Mouse (Mus musculus) frontal cortex, postnatal 36 days (tissue): ENCODE results near the gene Adamts3.
A peak's percentile ranks its signal among the peaks of the same experiment; 100 is the strongest.

Experiments used
- DNase-seq, 2 experiments: peaks; one replicate each; pipeline ENCODE4 v3.0.0; 2022; ENCODE audit warnings: low spot score in 2 of 2

Gene Adamts3

DNA sequence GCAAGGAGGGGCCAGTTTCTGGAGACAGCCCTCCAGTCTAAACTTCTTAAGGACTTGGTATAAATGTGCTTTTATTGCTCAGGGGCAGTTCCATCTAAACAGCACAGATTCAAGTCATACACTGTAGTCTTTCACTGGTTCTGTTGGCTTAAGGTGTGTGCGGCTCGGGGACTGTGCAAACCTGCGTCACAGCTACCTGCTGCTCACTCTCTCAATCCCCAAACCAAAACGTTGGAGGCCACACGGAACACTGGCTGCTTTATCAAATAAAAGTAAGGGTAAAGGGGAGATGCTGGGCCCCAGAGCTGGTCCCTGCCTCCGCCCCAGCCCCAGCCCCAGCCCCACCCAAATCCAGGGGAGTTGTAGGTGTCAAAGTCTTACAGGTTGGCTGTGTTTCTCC is 66.5 kb downstream of the Adamts3 start:
- no peak for DNase-seq

GRCm38 (mm10) chr5:89814552-89814951 is 68.6 kb downstream of the Adamts3 start:
- no peak for DNase-seq

DNA sequence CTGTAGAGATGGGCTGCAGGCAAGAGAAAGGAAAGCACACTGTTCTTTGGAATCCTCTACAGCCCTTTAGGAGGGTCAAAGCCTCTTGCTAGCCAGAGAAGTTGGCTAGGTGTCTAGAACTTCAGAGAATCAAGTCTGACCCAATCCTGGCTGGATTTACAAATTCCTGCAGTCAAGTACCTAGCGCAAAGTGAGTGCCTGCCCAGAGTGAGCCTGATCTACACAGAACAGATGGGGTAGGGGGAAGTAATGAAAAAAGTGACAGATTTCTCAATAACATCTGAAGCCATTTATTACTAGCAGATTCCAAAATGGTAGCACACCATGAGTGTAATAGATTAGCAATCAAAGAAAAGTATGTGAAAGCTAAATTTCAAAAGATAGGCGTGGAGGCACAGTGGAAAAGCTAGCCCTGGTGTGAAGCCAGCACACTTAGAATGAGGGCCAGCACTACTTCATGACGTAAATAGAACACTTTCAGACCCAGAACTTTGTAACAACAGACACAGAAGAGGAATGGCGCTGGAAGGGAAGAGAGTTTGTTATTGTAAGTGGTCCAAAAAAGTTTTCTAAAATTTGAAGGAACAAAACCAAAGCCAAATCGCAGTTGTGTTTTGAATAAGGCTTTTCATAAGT is 82.8 kb downstream of the Adamts3 start:
- no peak for DNase-seq

GRCm38 (mm10) chr5:89793706-89794105 is 89.4 kb downstream of the Adamts3 start:
- no peak for DNase-seq

GRCm38 (mm10) chr5:89784635-89785034 is 98.5 kb downstream of the Adamts3 start:
- no peak for DNase-seq

GRCm38 (mm10) chr5:89779823-89780222 is 103.3 kb downstream of the Adamts3 start:
- no peak for DNase-seq

- no peak for DNase-seq
Measured at GRCm38 (mm10) chr5:89778610-89779009, 104.5 kb downstream of the Adamts3 start.

DNA sequence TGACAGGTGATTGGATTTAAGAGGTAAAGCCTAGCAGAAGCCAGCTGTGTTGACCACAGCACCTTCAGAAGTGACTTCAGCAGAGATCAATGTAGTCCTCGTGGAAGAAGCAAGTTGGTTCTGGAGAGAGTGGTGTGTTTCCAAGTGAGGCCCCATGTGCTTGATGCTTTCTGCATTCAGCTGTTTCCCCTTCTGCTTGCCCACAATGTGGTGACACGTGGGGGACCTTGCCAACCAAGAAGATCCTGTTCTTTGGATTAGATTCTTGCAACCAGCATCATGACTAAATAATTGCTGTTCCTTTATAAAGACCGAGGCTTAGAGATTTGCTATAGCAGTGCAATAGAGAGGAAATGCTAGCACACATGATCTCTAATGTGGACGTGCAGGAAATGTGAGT is 105.7 kb downstream of the Adamts3 start:
- DNase-seq = no peak

DNA sequence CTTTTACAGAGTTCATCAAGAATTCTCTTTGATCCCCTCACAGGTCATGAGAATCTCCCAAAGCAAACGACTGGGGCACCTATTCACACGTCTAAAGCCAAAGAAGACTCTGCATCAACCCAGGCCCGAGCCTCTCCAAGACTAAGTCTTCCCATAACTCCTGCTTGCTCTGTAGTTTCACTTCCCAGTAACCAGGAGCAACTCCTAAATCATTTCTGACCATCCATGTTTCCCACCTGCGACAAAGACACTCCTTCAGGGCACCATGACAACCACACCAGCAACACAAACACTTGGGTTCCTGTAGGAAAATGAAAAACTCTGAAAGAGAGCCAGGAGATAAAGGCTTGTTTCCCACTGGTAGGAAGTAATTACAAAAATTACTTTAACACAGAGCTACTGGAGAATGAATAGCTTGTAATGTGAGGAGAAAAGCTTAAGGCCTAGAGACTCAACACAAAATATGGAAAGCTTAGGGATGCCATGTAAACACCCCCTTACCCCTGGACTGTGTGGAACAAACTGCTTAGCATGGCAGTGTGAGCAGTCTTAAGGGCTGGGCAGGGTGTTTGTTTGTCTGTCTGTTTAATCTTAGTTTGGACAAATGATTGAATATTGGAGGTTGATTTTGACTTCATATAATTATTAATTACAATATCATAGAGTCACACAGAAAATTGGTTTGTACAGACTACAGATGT is 112.3 kb downstream of the Adamts3 start:
- DNase-seq = no peak

DNA sequence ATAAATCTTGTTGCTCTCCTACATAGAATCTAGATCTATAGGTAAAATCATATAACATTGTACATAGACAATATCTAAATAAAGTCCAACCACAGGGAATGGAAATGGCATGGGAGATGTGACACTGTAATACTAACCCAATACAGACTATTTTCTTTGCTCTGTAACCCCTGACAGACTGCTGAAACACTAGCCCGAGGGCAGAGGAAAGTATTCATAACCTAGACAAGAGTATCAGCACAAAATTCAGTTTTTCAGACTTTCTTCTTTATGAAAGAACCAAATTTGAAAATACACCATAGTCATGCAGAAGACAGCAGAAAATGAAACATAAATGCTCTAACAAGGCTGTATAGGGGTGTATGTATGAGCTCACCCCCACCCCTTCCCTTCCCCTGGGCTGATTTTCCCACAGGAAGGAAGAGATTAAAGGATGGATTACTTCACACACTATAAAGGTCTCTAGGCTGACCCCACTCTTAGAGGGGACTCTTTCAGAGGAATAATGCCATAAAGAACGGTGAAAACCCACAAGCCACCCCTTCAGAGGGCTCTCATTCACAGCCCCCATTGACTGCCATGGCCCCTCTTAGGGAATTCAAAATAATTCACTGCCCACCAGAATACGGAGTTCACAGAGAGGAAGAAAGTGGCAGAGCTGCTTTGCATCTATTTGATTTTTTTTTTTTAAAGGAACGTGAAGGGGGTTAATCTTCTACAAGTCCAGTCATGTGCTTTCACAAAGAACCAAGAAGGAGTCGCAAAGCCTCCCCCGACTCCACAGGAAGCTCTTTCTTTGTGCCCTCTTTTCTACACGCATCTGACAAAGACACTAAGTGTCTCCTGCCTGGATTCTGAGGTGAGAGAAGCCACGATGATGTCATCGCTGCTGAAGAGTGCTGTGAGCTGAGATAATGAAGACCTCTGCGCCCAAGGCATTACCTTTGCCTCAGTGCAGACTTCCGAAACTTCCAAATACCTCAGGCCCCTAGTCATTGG is 119.6 kb downstream of the Adamts3 start:
- DNase-seq = no peak

DNA sequence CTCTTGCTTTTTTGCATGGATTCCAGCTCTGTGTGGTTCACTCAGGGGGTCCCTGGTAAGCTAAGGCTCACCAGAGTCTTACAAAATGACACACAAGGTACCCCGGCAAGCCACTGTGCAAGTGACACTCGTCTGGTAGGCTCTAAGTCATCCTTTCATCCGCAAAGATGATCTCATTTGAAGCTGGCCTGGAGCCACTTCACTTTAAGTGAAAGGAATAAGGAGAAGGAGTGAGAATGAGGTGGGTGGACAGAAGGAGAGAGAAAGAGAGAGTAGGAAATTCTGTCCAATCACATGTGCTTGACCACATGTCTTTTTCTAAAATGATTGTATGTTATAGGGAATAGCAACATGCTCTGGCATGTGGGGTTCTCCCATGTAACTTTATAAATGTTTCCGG is 122.8 kb downstream of the Adamts3 start:
- peak; percentile 11 to 37 for DNase-seq

GRCm38 (mm10) chr5:89751836-89752235 is 131.3 kb downstream of the Adamts3 start:
- no peak for DNase-seq

- no peak for DNase-seq
Measured at GRCm38 (mm10) chr5:89748185-89748884, 134.8 kb downstream of the Adamts3 start.

DNA sequence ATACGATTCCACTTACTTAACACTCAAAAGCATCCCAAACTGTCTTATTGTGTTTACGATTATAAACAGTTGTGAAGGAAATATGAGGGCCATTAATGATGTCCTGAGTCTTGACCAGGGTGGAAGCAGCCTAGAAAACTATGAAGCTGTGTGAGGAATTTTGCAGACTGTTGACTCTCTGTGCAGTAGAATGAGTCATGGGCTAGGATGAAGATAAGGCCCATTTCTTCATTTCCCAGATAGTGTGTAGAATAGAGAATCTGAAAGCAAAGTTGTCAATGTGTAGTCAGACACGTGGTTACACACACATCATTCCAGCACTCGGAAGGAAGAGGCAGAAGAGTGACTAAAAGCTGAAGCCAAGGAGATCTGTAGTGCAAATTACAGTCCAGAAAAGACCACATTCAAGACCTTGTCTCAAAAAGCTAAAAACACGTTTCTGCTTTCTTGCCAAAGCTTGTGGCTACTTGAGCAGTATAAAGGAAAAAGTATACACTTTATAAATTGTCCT is 135.9 kb downstream of the Adamts3 start:
- DNase-seq = no peak

- DNase-seq = no peak
Measured at GRCm38 (mm10) chr5:89745112-89745511, 138.0 kb downstream of the Adamts3 start.

DNA sequence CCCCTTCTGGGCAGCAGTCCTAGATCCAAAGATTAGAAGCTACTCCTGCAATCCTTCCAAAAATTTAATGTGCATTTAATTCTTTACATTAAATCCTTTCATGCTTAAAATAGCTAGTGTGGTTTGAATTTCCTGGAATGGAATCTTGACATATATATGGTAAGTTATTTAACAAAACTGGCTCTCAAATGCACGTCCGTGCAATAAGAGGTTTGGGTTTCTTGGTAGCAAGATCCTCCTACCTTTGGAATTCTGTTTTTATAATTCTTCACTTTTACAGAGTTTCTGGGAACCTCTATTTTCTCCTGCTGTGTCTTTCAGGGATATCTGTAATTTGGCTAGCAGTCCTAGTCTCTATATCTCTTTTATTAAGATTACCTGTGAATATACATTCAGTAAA is 148.4 kb downstream of the Adamts3 start:
- no peak for DNase-seq

GRCm38 (mm10) chr5:89730411-89730810 is 152.7 kb downstream of the Adamts3 start:
- no peak for DNase-seq

DNA sequence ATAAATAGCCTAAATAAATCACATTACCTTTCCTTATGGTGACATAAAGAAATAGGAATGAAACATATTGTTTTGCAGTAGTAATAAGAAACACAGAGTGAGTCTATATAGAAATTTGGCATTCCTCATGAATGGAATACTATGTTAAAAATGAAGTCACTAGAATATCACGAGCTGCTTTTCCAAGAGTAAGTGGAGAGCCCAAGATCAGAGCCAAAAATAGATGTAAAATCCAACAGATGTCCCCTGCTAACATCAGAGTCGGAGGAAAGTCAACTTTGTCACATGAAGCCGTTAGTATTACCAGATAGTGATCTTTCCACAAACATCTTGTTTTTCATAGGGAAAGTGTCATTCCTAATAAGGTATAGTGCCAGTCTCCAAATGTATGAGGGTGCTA is 155.0 kb downstream of the Adamts3 start:
- DNase-seq = no peak

DNA sequence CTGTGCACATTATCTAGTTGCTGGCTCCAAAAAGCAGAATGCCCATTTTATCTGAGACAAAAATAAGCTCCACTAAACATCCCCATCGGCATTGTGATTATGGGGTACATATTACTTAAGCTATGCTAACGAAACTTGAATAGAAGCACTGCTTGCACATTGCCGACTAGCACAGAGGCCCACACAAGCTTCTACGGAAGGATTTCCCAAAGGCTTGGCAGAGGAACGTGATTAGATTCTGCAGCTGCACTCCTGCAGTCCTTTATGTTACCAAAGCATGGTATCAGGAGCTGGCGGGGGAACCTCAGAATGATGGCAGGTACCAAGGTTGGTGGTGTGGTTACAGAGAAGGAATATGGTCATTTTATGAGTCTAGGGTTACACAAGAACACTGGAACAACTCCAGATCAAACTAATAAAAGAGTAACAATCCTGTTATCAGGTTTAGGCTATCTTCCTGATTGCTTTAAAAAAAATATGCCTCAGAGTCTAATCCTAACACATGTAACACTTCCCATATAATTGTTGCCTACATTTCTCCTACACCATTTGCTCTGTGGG is 155.6 kb downstream of the Adamts3 start:
- DNase-seq = no peak

GRCm38 (mm10) chr5:89714552-89714951 is 168.6 kb downstream of the Adamts3 start:
- peak in 1 of 2 experiments; percentile 37 for DNase-seq
